Mouse (Mus musculus) ovary, postnatal 10 days (tissue): ENCODE measurements around the gene Ephb3.
"Not testable (repeated sequence)": the region's sequence is repeated elsewhere in the genome, so short reads cannot be mapped to it uniquely, and the experiment has no call there.

Experiments
- DNase-seq: peaks from one replicate; pipeline ENCODE4 v3.0.0; 2022; ENCODE audit warnings: low spot score

Ephb3 gene

DNA sequence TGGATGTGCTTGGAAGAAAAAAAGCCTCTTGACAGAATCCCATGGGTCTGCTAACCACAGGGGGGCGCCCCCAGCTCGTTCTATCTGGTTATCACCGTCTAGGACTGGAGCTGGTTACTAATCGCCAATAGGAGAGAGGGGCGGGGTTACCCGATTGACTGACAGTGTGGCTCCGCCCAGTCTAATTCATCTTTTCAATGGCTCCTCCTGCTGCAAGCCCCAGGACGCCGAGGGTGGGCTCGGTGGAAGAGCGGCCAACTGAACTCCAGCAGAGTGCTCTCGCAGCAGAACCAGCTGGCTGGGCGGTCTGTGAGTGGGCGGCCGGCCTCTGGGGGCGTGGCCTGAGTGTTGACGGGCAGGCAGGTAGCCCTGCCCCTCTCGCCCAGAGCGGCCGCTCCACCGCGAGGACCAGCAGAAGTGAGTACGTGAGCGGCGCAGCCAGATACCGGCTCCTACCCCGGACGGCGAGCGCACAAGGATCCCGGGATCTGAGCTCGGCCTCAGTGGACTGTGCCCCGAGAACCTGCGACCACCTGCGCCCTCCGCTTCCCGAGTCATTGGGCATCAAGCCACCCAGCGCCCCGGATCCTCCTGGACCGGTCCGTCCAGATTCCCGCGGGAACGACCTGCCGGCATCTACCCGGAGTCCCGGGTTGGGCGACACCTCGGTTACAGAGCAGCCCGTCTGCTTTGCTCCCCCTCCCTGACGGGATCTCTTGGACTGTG, at the start of gene Ephb3:
TSS of gene Ephb3 (plus strand) at position 389 of the 726 bp plus-strand sequence.
- DNase-seq: peak; percentile 98

DNA sequence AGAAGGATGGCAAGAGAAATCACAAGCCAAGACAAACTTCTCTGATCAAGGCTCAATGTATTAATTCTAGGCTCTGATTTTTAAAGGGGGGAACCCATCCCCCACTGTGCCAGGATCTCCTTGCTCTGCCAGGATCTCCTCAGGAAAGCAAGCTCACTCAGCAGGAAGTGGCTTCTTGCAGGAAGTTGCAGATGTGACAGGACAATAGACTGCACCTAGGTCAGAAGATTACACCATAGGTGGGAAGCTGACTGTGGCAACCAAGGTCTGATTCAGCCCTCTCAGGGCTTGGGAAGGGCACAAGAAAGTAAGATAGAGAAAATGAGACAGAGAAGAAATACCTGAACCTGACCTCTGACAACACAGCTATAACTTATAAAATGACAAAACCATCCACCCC, 48.3 kb upstream of the Ephb3 start:
- DNase-seq: not testable (repeated sequence)

DNA sequence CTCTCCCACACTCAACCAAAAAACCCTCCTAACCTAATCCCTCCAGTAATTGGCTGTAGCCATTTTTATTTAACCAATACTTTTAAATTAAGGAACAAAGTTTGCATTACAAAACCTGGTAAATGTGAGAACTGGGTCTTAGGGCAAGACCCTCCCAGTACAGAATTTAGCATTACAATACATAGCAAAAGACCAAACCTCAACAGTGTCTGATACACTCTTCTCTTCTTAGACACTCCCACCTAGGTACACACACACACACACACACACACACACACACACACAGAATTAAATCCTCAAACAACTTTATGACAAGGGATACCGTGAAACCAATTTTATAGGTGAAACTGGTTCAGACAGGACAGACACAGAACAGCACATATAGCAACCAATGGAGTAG, 45.3 kb upstream of the Ephb3 start:
- not testable (repeated sequence) for DNase-seq

DNA sequence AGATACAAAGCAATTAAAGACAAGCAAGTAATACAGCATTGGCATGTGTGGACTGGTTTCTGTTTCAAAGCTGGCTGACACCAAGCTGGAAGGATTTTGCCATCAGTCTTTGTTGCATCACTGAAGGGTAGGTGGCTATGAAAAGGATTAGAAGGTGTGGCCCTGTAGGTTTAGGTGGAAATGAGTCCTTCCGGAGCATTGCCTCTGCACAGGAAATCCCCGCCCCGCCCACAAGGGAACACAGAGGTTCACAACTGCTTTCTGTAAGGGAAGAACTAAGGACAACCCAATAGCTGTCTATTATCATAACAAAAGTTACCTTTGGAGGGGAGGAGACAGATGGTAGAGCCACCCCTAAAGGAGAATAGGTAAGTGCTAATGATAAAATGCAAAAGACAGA, 41.1 kb upstream of the Ephb3 start:
- not testable (repeated sequence) for DNase-seq

DNA sequence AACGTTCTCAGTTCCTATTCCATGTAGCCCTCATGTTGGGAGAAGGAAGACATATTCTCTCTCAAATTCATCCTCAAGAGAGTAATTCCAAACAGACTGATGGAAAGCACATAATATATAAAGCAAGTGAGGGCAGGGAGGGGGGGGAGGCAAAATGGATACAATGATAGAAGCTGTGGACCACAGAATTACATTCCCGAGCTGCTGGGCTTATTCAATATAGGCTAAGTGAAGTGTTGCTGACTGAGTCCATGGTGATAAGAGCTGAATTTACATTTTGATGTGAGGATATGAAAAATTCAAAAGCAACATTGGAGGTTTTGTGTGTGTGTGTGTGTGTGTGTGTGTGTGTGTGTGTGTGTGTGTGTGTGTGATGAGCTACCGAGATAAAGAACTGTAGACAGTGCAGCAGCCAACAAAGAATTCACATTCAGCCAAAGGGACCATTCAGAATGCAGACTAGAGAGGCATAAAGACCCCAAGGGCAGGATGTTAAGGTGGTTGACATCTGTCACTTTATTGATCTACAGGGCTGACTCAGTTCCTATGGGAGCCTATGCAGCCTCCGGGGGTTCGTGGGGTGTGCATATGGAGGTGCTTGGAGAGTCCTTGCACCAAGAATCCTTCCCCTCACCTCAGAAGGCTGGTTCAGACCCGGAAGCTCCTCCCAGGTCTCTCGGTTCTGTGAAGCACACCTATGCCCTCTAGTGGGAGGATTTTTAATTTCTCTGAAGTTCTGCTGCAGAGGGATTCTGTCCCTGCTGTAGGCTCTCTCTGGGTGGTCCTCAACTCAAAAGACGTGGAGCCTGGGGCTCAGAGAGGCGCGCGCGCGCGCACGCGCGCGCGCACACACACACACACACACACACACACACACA, 39.0 kb upstream of the Ephb3 start:
- DNase-seq: not testable (repeated sequence)

DNA sequence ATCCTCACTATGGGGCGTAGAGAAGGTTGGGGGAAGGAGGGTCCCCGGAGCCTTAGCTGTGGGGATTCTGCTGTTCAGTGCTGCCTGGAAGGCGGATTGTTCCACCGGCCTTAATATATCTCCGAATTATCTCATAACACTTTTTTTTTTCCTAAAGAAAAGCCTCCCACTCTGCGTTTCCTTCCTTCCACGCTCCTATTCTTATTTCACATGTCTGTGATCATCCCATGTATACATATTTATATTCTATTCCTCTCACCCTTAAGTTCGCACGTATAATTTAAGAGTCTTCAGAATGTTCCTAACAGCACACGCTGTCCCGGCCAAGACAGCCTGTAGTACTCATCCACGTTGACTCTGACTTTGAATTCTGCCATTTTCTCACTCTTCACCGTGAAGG, 35.8 kb upstream of the Ephb3 start:
- no peak for DNase-seq

DNA sequence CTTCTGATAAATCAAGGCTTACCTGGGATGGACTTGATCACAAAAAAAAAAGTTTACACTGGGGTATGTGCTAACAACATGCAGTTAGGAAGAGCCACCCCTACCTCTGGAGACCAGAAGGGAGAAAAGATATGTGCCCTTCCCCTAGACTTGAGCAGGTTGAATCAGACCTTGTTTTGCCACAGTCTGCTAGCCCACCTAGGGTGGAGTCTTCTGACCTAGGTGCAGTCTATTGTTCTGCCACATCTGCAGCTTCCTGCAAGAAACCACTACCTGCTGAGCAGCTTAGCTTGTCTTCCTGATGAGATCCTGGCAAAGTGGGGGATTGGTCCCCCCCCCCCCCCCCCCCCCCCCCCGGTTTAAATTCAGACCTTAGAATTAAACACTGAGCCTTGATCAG, 29.3 kb upstream of the Ephb3 start:
- DNase-seq: no peak

DNA sequence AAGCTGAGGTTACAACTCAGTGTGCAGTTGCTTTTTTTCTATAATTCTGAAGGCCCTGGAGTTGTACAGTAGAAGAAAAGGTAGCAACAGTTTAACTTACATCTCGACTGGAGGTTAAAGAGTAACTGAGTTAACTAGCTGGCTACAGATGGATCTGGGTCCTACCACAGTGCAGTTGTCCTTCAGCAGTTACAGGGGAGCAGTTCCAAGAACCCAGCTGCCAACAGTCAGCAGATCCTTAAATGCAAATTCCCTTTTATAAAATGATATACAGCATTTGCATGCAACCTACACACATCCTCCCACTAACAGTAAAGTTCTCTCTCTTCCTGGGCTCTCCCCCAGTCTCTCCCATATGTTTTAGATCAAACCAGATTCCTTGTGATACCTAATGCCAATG, 22.4 kb upstream of the Ephb3 start:
- DNase-seq: no peak

DNA sequence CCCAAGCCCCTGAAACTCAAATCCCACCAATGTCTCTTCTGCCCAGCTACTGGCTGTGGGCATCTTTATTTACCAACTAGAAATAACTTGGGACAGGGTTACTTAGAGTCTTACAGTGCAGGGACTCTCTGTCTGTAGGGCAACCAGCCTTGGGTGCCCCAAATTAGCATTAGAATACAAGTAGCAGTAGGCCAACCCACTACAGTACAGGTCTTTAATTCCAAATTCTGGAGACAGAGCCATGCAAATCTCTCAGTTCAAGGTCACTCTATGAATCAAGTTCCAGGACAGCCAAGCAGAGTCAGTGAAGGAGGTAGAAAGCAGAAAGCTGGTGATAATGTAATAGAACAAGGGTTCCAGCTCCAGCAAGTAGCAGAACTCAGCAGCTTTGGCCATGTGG, 19.9 kb upstream of the Ephb3 start:
- DNase-seq: no peak

DNA sequence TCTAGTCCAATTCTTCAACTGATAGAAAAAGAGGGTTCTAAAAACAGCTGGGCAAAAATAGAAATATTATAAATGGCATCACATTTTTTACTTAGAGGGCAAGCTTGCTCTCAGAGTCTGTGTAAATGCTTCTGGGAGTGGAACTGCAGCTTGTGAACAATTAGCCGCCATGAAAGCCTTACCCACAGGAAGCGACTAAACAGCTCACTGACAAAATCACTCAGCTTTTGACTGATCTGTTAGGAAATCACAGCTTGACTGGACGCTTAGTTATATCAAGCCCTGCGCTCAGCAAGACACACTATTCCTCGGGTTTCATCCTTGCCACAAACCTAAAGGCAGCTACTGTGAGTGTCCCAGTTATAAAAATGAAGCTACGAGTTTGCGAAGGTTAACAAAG, 17.0 kb upstream of the Ephb3 start:
- no peak for DNase-seq

DNA sequence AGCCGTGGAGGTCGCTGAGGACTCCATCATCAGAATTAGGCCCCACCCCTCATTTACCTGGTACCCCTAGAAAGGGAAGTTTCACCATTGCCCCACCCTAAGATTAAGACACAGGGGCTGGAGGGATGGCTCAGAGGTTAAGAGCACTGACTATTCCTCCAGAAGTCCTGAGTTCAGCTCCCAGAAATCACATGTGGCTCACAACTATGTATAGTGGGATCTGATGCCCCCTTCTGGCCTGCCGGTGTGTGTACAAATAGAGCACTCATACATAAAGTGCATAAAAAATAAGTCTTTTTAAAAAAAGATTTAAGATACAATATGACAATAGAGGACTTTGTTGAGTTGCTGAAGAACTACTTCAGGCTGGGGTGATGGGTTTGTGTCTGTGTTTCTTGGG, 16.2 kb upstream of the Ephb3 start:
- no peak for DNase-seq

DNA sequence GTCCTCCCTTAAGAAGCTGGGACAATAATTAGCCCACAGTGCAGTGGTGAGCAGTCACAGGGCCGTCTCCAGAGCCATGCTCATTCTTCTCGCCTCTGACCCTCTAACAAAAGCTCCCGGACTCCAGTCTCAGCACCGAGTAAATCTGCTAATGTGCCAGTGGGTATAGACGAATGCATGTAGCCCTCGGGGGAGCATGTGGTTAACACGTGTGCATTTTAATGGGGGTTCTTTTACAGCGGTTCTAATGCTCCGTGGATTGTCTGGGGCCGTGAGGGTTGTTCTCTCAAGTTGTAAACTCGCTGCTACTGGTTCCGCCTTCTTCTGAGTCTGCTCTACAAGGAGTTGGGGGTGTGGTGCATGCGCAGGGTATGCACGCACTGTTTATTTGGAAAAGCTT, 13.0 kb upstream of the Ephb3 start:
- no peak for DNase-seq

DNA sequence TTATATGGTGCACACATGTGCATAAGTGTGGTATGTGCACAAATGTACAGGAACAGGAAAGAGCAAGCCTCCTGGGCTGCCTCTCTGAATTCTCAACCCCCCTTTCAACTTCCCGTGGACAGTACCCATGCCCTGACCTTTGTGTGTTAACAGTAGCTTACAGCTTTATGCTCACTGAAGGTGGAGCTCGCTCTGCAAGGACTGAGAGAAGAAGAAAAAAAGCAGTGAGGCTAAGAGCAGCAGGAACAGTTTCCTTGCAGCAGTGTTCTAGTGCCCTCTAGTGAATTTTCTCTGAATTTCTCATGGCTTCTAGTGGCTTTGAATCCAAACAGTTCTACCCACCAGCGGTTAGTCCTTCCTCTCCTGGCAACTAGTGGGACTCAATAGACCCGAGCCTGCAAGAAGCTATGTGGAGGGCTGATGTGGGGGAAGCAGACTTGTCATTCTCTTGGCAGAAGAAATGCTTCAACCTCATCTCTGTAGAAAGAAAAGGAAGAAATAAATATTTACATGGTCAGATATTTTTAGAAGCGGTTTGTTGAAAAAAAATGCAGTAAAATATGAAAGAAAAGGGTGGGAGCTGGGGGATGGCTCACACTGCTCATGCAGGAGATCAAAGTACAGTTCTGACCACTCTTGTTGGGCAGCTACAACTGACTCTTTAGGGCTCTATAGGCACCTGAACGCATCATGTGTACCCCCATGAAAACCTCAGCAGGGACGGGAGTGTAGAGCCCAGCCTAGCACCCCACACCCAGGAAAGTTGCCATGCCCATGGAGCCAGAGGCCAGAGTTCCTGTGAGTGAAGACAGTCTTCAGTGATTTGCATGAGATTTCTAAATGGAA, 11.8 kb upstream of the Ephb3 start:
- DNase-seq: no peak

DNA sequence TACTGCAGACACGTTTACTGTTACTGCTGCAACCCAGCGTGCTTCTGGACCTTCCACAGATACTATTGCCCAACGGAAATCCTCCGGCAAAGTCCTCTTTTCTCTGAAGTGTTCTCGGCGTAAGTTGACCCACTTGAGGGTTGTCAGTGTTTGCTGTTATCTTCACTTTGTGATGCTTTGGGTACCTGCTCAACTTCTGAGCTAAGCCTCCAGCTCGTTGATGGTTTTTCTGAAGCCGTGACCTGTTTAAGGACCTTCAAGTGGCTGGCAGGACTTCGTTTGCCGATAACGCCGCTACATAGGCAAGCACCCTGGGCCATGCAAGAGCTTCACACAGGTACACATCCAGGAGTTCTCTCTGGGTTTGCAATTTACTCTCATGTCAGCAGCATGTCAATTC, 10.4 kb upstream of the Ephb3 start:
- no peak for DNase-seq

DNA sequence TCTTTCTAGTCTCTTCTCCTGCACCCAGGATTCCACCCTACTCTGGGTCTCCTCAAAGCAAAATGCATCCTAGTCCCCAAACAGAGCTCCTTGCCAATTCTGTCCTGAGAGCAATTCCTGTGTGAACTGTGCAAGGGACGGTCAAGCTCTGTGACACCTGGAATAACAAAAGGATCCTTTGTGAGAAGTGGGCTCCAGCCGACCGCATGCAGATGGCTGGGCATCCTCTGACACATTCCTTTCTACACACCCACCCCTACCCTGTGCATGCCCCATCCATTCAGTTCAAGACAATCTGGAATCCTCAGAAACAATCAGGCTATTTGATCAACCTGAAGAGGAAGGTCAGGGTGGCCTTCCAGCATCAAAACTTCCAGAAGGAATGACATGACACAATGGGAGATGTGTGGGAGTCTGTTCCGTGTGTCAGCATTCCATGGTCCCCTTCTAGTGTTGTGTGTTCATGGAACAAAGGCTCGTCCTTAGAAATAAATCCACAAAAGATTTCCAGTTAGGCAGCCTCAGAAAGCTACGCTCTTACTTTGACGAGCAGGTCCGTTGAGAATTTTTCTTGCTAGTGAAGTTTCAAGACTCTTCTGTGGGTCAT, 9.2 kb upstream of the Ephb3 start:
- DNase-seq: no peak

DNA sequence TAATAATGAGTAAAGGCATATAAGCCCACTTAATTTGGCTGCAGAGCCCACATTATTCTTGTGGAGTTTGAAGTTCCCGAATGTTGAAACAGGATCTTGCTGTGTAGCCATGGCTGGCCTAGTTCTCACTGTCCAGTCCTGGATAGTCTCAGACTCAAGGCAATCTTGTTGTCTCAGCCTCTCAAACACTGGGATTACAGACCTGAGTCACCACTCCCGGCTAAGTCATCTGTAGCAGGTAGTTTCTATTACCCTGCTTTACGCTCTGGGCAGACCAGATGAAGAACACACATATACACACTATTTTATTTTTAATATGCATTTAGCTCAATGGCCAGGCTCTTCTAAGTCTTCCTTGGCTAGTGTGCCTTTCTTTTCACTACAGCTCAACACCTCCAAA, 8.0 kb upstream of the Ephb3 start:
- no peak for DNase-seq

DNA sequence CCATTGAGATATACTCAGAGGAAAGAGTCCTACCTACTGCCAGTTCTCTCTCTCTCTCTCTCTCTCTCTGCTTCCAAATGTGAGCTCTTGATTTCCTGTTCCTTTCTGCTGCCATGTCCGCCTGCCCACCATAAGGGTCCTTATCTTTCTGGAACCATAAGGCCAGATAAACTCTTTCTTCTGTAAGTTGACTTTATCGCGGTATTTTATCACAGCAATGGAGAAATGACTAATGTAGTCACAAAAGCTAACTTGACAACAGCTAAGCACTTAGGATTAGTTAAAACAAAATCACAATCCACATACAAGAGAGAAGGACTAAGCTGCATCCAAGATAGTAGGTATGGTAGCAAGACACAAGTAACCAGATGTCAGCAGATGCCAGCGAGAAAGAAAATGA, 7.0 kb upstream of the Ephb3 start:
- DNase-seq: no peak

DNA sequence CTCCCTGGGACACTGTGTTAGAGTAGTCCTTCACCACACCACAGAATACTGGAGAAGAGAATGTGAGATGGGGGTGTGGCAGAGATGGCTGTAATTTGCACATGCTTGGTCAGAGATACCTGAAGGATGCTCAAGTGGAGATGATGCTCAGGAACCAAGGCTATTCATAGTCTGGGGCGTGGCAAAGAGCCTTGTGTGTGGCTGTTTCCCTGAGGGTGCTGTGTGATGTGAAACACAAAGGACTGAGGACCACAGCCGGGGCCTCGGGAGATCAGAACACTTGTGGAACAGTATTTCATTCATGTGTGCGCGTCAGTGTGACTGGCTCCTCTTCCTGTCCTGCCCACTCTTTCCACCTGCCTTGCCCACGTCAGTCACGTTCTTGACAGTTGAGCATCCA, 6.5 kb upstream of the Ephb3 start:
- DNase-seq: no peak

DNA sequence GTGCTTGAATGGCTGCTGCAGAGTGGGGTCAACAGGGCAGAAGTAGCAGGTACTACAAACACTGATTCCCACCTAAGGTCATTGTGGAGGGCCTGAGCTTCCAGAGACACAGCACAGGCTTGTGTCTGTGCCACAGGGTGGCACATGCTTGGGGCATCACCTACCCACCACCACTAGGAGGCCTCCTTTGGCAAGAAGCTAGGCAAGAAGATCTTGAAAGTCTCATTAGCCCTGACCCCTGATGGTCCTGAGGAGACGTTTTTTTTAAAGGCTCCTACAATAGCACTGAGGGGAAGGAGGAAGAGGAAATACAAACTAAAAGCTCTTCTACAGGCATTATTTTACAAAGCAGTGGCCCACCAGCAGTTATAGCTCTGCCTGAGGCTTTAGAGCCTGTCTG, 6.0 kb upstream of the Ephb3 start:
- DNase-seq: no peak

DNA sequence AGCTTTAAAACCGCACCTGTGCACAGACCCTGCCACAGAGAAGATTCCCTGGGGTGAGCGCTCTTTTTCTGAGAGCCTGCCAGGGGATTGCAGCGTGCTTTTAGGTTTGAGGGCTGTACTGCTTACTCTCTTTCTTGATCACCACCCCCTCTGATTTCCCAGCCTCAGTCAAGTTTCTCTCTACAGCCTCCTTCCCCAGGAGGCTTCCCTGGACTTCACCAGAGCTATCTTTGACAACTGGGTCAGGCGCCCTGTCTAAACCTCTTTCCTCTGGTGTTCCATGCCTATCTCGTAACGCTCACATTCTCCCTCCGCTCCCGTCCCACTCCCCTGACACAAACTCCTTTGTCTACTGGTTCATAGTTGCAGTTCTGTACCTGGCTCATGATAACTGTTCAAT, 5.1 kb upstream of the Ephb3 start:
- no peak for DNase-seq

DNA sequence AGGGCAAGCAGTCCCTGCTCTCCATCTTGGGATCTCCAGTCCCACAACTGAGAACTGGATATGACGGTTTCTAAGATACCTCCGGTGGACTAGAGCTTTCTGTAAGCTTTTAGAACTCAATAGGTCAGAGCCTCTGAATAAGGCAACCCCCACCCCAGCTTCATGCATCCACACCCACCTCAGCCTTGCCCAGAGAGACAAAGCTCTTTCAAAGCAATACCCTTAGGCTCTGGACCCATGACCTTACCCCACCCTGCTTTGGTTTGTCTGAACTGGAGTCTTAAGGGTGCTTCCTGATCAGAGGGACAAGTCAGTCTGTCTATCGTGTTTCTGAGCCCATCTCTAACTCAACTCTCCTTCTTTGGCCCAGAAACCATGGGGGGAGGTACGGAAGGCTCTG, 1.8 kb upstream of the Ephb3 start:
- no peak for DNase-seq
